Mouse (Mus musculus) left cerebral cortex, adult 8-10 months (tissue): ENCODE results near the gene Mei1. TPM values are rescaled to one million over a fixed set of nuclear protein-coding genes. Genes with fewer than 3 reads are reported as not detected.

Experiments
- DNase-seq, 2 experiments: peaks; one replicate each; pipeline ENCODE4 v3.0.0; 2022; ENCODE audit warnings: low spot score in 2 of 2
- total RNA-seq, 4 experiments: library from RNA; stranded (reverse); gene quantifications; 2 replicates each; pipeline ENCODE4 v1.2.4; 2022

Mei1 gene
- 1 to 10 TPM; 3.9 to 5.5 (median 4.0) TPM for total RNA-seq

GRCm38 (mm10) chr15:82069898-82070297 lies at the start of gene Mei1:
Gene Mei1, plus strand, starts transcription at chr15:82069996.
- DNase-seq = no peak

- no peak for DNase-seq
These were observed 47.2 kb upstream of the Mei1 start for GRCm38 (mm10) chr15:82022535-82023088.

- DNase-seq = no peak
These were observed 45.7 kb upstream of the Mei1 start for GRCm38 (mm10) chr15:82023965-82024635.

GRCm38 (mm10) chr15:82027276-82027675 lies 42.5 kb upstream of the Mei1 start:
- no peak for DNase-seq

GRCm38 (mm10) chr15:82027726-82028125 lies 42.1 kb upstream of the Mei1 start:
- DNase-seq = no peak

GRCm38 (mm10) chr15:82032386-82032785 lies 37.4 kb upstream of the Mei1 start:
- DNase-seq = no peak

GRCm38 (mm10) chr15:82033762-82034161 lies 36.0 kb upstream of the Mei1 start, which contains the start of gene Desi1:
Gene Desi1, minus strand, starts transcription at chr15:82033862.
- DNase-seq = no peak

GRCm38 (mm10) chr15:82035904-82036689 lies 33.7 kb upstream of the Mei1 start:
- no peak for DNase-seq

- DNase-seq = no peak
These were observed 29.1 kb upstream of the Mei1 start for GRCm38 (mm10) chr15:82040650-82041049.

- no peak for DNase-seq
These were observed 25.5 kb upstream of the Mei1 start for GRCm38 (mm10) chr15:82044166-82044784.

- no peak for DNase-seq
These were observed 23.4 kb upstream of the Mei1 start for GRCm38 (mm10) chr15:82046246-82046891.

- DNase-seq = peak; percentile 85 to 86
These were observed 22.5 kb upstream of the Mei1 start, which contains the start of gene Snu13 for GRCm38 (mm10) chr15:82047080-82047883. Gene Snu13, minus strand, starts transcription at chr15:82047598.

GRCm38 (mm10) chr15:82052544-82052943 lies 17.3 kb upstream of the Mei1 start:
- no peak for DNase-seq

- DNase-seq = no peak
These were observed 11.0 kb upstream of the Mei1 start, which contains the start of gene 4930407I10Rik for GRCm38 (mm10) chr15:82058719-82059201. Gene 4930407I10Rik, plus strand, starts transcription at chr15:82059151.

- no peak for DNase-seq
These were observed 5.9 kb upstream of the Mei1 start for GRCm38 (mm10) chr15:82063909-82064308.

GRCm38 (mm10) chr15:82065511-82065910 lies 4.3 kb upstream of the Mei1 start:
- peak in 1 of 2 experiments; percentile 42 for DNase-seq

- DNase-seq = peak in 1 of 2 experiments; percentile 36
These were observed 2.1 kb downstream of the Mei1 start for GRCm38 (mm10) chr15:82071816-82072469.

GRCm38 (mm10) chr15:82073490-82073889 lies 3.7 kb downstream of the Mei1 start:
- no peak for DNase-seq

- DNase-seq = no peak
These were observed 10.1 kb downstream of the Mei1 start for GRCm38 (mm10) chr15:82079883-82080282.

GRCm38 (mm10) chr15:82081161-82081560 lies 11.4 kb downstream of the Mei1 start:
- DNase-seq = peak; percentile 38 to 83
